Mouse (Mus musculus) liver, postnatal 0 days (tissue): ENCODE measurements around the gene Arl6ip5.

Experiments used
- CTCF ChIP-seq: sonication (generic); IDR thresholded peaks from 2 replicates; pipeline ENCODE4 v1.5.1; 2016; ENCODE audit warnings: antibody characterized with exemption, low read depth
- EP300 ChIP-seq: IDR thresholded peaks from 2 replicates; pipeline ENCODE4 v1.6.1; 2016; ENCODE audit warnings: antibody characterized with exemption, low read depth, mild to moderate bottlenecking

DNA sequence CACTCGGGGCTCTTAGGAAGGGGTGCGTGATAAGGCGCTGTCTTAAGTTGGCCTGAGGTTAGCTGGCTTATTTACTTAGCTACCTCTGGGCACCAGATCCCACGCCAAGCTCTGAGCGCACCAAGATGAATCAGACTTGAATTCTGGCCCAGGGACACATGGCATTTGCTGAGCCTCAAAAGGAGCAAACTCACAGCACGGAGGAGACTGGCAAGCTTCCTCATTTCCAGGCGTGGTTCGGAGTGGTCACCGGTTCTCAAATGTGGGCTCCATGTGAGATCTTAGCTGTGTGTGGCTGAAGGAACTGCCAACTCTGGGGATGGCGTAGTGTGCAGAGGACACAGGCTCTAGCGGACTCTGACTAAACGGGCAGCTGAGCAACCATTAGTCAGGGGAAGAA, 1.5 kb downstream of the Arl6ip5 start:
- TF ChIP-seq CTCF (no peak), EP300 (no peak)
